Mouse (Mus musculus): ENCODE results near the gene Fam187a. TPM values are rescaled to one million over a fixed set of nuclear protein-coding genes. Genes with fewer than 3 reads are reported as not detected.

Gene Fam187a
- polyA plus RNA-seq (2015; fragmentation: Nextera tagmentation; extraction: Ambion mirVana): not detected in 2 replicates

GRCm38 (mm10) chr11:102884616-102885219 lies at the start of gene Fam187a:
Fam187a (plus strand) TSS chr11:102885169.
- H3K9me3 ChIP-seq: no peaks in the 10 kb centered on the region
- H3K27ac ChIP-seq: no peak within 1 kb of the TSS
- no peak for ATAC-seq (ENCODE audit: low FRiP score, low read depth)
- peaks cover 10% of the 10 kb centered on the region for H3K4me1 ChIP-seq
- H3K36me3 ChIP-seq: no peaks in the 10 kb centered on the region
- H3K4me2 ChIP-seq (replicated peaks): no peak within 1 kb of the TSS
- no peak within 1 kb of the TSS for H3K4me3 ChIP-seq
- peaks cover 33% of the 10 kb centered on the region for H3K27me3 ChIP-seq
- H3K9ac ChIP-seq: no peak within 1 kb of the TSS
- WGBS: 54% methylated on average over 10 of the region's 10 CpGs

- no peaks in the 10 kb centered on the region; the same call in 1 of the 2 replicates for H3K4me1 ChIP-seq
- 68% methylated on average over 4 of the region's 4 CpGs for WGBS
Measured at GRCm38 (mm10) chr11:102835549-102835948, 49.4 kb upstream of the Fam187a start, which contains the start of gene Higd1b. Higd1b (plus strand) TSS chr11:102835849.

DNA sequence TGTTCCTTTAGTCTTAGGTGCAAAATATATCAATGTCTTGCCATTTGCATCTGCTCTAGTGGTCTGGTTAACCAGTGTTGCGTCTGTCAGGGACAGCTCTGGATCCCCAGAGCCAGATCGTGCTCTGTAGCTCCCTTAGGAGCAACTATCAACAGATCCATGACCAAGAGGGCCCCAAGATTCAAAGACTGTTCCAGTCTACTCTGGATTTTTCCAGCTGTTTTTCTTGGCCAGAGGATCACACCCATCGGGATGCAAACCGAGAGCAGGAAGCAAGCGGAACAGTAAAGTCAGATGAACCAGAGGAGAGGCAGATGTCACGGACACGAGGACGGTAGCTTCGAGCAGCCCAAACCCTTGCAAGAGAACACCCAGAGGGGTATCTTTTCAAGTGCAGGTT lies 48.8 kb upstream of the Fam187a start:
- ATAC-seq (ENCODE audit: low FRiP score, low read depth): no peak
- Histone ChIP-seq H3K4me3 (no peak overlapping the region), H3K4me2 (replicated peaks) (no peak overlapping the region), H3K27me3 (no peaks in the 10 kb centered on the region), H3K4me1 (no peaks in the 10 kb centered on the region; the same call in 1 of the 2 replicates), H3K9me3 (no peaks in the 10 kb centered on the region), H3K36me3 (peaks cover 50% of the 10 kb centered on the region), H3K9ac (no peak overlapping the region), H3K27ac (no peak overlapping the region)
- 89% methylated on average over 9 of the region's 9 CpGs for WGBS

More at GRCm38 (mm10) chr11:102835549-102835948, 49.4 kb upstream of the Fam187a start, which contains the start of gene Higd1b:
- H3K27me3 ChIP-seq: no peaks in the 10 kb centered on the region
- H3K27ac ChIP-seq: no peak within 1 kb of the TSS
- H3K9ac ChIP-seq: no peak within 1 kb of the TSS
- H3K9me3 ChIP-seq: no peaks in the 10 kb centered on the region
- no peak for ATAC-seq (ENCODE audit: low FRiP score, low read depth)
- peaks cover 45% of the 10 kb centered on the region for H3K36me3 ChIP-seq
- no peak within 1 kb of the TSS for H3K4me3 ChIP-seq
- no peak within 1 kb of the TSS for H3K4me2 ChIP-seq (replicated peaks)

- Histone ChIP-seq H3K36me3 (peaks cover 62% of the 10 kb centered on the region), H3K27ac (no peak overlapping the region), H3K9me3 (no peaks in the 10 kb centered on the region)
Measured at GRCm38 (mm10) chr11:102837385-102837784, 47.6 kb upstream of the Fam187a start.

DNA sequence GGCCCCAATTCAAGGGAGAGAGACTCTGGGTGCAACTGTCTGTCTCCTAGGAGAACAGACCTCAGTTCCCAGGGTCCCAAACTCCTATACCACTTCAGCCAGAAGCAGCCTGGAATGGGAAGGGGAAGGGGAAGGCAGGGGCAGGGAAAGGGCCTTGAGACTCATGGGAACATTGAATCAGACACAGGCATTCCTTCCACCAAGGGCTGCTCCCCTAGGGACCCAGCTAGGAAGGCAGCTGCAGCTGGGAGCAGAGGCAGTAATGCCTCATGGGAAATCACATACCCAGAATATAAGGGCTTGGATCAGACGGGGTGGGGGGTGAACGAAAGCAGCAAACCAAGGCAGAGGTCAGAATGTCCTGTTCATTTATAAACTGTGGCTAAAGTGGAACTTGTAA lies 46.8 kb upstream of the Fam187a start:
- no peaks in the 10 kb centered on the region for H3K4me1 ChIP-seq
- no peak overlapping the region for H3K4me2 ChIP-seq (replicated peaks)
- WGBS: 93% methylated on average over 2 of the region's 2 CpGs
- no peaks in the 10 kb centered on the region for H3K9me3 ChIP-seq
- H3K27me3 ChIP-seq: no peaks in the 10 kb centered on the region
- peaks cover 69% of the 10 kb centered on the region for H3K36me3 ChIP-seq
- no peak overlapping the region for H3K9ac ChIP-seq
- no peak overlapping the region for H3K27ac ChIP-seq
- no peak overlapping the region for H3K4me3 ChIP-seq
- ATAC-seq (ENCODE audit: low FRiP score, low read depth): no peak

More at GRCm38 (mm10) chr11:102837385-102837784, 47.6 kb upstream of the Fam187a start:
- ATAC-seq (ENCODE audit: low FRiP score, low read depth): no peak
- H3K9ac ChIP-seq: no peak overlapping the region
- no peak overlapping the region for H3K4me2 ChIP-seq (replicated peaks)
- 90% methylated on average over 1 of the region's 1 CpGs for WGBS
- H3K27me3 ChIP-seq: no peaks in the 10 kb centered on the region
- H3K4me1 ChIP-seq: no peaks in the 10 kb centered on the region; the same call in 1 of the 2 replicates
- no peak overlapping the region for H3K4me3 ChIP-seq

- 82% methylated on average over 9 of the region's 9 CpGs for WGBS
- Histone ChIP-seq H3K27ac (no peak overlapping the region), H3K36me3 (peaks cover 75% of the 10 kb centered on the region)
Measured at GRCm38 (mm10) chr11:102838616-102839150, 46.3 kb upstream of the Fam187a start.

GRCm38 (mm10) chr11:102845926-102846325 lies 39.0 kb upstream of the Fam187a start:
- Histone ChIP-seq H3K27ac (no peak overlapping the region), H3K36me3 (peaks cover 100% of the 10 kb centered on the region)

More at GRCm38 (mm10) chr11:102838616-102839150, 46.3 kb upstream of the Fam187a start:
- ATAC-seq (ENCODE audit: low FRiP score, low read depth): no peak
- no peak overlapping the region for H3K9ac ChIP-seq
- H3K4me3 ChIP-seq: no peak overlapping the region
- H3K9me3 ChIP-seq: no peaks in the 10 kb centered on the region
- H3K4me2 ChIP-seq (replicated peaks): no peak overlapping the region
- no peaks in the 10 kb centered on the region for H3K4me1 ChIP-seq
- H3K27me3 ChIP-seq: no peaks in the 10 kb centered on the region

GRCm38 (mm10) chr11:102851883-102852282 lies 33.1 kb upstream of the Fam187a start:
- H3K27ac ChIP-seq: no peak overlapping the region
- whole genome bisulfite sequencing: 63% methylated on average over 5 of the region's 5 CpGs
- H3K36me3 ChIP-seq: peaks cover 96% of the 10 kb centered on the region
- H3K4me1 ChIP-seq: peaks cover 16% of the 10 kb centered on the region
- no peak overlapping the region for H3K4me3 ChIP-seq
- no peaks in the 10 kb centered on the region for H3K9me3 ChIP-seq
- no peaks in the 10 kb centered on the region for H3K27me3 ChIP-seq
- no peak overlapping the region for H3K4me2 ChIP-seq (replicated peaks)
- no peak overlapping the region for H3K9ac ChIP-seq
- ATAC-seq (ENCODE audit: low FRiP score, low read depth): no peak

More at GRCm38 (mm10) chr11:102845926-102846325, 39.0 kb upstream of the Fam187a start:
- no peak overlapping the region for H3K4me3 ChIP-seq
- H3K4me2 ChIP-seq (replicated peaks): no peak overlapping the region
- H3K9me3 ChIP-seq: no peaks in the 10 kb centered on the region
- H3K4me1 ChIP-seq: no peaks in the 10 kb centered on the region
- ATAC-seq (ENCODE audit: low FRiP score, low read depth): no peak
- 67% methylated on average over 10 of the region's 10 CpGs for WGBS
- no peaks in the 10 kb centered on the region for H3K27me3 ChIP-seq
- H3K9ac ChIP-seq: no peak overlapping the region

- no peak overlapping the region for H3K27ac ChIP-seq
- H3K4me1 ChIP-seq: peaks cover 19% of the 10 kb centered on the region
- no peaks in the 10 kb centered on the region for H3K27me3 ChIP-seq
- H3K4me3 ChIP-seq: no peak overlapping the region
- peaks cover 95% of the 10 kb centered on the region for H3K36me3 ChIP-seq
- ATAC-seq (ENCODE audit: low FRiP score, low read depth): no peak
- H3K9me3 ChIP-seq: no peaks in the 10 kb centered on the region
- no peak overlapping the region for H3K9ac ChIP-seq
- no peak overlapping the region for H3K4me2 ChIP-seq (replicated peaks)
Measured at GRCm38 (mm10) chr11:102853760-102854159, 31.2 kb upstream of the Fam187a start.

DNA sequence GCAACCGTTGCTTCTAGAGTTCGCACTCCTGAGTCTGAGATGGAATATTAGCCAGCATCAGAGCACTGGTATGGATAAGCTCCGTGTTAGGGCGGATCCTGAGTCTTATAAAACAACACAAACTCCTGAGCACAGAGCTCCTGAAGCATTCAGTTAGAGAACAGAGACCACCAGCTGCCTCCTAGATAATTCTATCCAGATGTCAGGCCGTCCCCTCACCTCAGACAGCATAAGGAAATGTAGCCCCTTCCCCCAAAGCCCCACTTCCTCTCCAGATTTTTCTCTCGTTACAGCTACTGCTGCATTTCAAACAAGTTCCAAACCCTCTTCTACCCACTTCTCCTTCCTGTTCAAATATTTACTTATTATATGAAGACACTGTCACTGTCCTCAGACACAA lies 29.0 kb upstream of the Fam187a start:
- Histone ChIP-seq H3K27me3 (no peaks in the 10 kb centered on the region), H3K4me3 (no peak overlapping the region), H3K36me3 (peaks cover 95% of the 10 kb centered on the region), H3K9me3 (no peaks in the 10 kb centered on the region), H3K27ac (peak overlapping the region; percentile 15; the same call in 1 of the 2 replicates), H3K4me1 (peaks cover 19% of the 10 kb centered on the region), H3K9ac (0 out of 2 replicates have a peak overlapping the region, but pooled peaks have one; percentile 13), H3K4me2 (replicated peaks) (peak overlapping the region; percentile 23; the same call in 1 of the 2 replicates)
- 22% methylated on average over 6 of the region's 6 CpGs for WGBS
- ATAC-seq (ENCODE audit: low FRiP score, low read depth): peak; percentile 36; the same call in 1 of the 2 replicates

DNA sequence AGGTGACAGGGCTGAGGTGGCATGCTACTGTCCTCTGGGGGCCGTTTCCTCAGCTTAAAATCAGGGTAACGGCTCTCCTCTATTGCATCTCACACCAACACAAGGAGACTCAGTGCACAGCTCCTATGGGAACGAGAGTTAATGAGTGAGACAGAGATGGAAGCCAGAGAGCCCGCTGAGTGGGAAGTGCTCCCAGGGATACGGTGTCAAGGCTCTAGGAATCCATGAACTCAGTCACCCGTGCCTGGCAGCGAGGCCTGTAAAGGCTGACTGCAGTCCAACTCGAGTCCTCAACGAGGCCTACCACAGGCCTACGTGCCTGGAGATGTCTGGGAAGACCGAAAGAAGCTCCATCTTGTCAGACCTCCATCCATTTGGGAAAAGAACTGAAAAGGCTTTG lies 26.0 kb upstream of the Fam187a start:
- 93% methylated on average over 11 of the region's 11 CpGs for WGBS
- Histone ChIP-seq H3K27ac (no peak overlapping the region), H3K36me3 (peaks cover 96% of the 10 kb centered on the region)

DNA sequence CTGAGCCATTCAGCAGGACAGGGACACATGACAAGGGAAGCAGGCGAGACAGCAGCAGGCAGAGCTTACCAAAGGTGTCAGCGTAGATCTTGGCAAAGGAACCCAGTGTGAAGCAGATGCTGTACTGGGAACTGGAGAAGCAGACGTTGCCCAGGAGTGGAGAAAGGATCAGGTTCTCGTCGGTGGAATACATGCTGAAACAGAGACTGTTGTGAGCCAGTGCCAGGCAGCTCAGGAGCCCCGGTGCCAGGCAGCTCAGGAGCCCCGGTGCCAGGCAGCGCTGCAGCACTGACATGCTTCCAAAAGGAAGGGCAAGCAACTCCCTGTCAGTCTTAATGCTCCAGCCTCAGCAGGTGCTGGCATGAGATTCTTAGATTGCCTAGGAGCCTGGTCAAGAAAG lies 25.0 kb upstream of the Fam187a start:
- ATAC-seq (ENCODE audit: low FRiP score, low read depth): no peak
- Histone ChIP-seq H3K4me3 (no peak overlapping the region), H3K4me2 (replicated peaks) (no peak overlapping the region), H3K27ac (no peak overlapping the region), H3K9ac (no peak overlapping the region), H3K4me1 (peaks cover 19% of the 10 kb centered on the region), H3K36me3 (peaks cover 92% of the 10 kb centered on the region), H3K9me3 (no peaks in the 10 kb centered on the region), H3K27me3 (no peaks in the 10 kb centered on the region)
- WGBS: 92% methylated on average over 8 of the region's 8 CpGs

More for the DNA sequence above, 26.0 kb upstream of the Fam187a start:
- Histone ChIP-seq H3K4me3 (no peak overlapping the region), H3K9me3 (no peaks in the 10 kb centered on the region), H3K4me1 (peaks cover 19% of the 10 kb centered on the region), H3K27me3 (no peaks in the 10 kb centered on the region), H3K9ac (no peak overlapping the region), H3K4me2 (replicated peaks) (no peak overlapping the region)
- ATAC-seq (ENCODE audit: low FRiP score, low read depth): no peak

Measured in limb, embryonic 13.5 days (tissue).